Mouse (Mus musculus) midbrain, embryonic 14.5 days (tissue): ENCODE data around the gene Hspa12b. TPM values are rescaled to one million over a fixed set of nuclear protein-coding genes. Genes with fewer than 3 reads are reported as not detected.

Source experiments
- ATAC-seq: fragments of 200-750 bp; cut with Nextera tagmentation; 2 replicates; pipeline ENCODE4 v1.8.0; 2017; ENCODE audit warnings: moderate number of reproducible peaks, moderate library complexity; ENCODE audit not compliant: low FRiP score, low TSS enrichment
- DNase-seq: peaks from one replicate; pipeline ENCODE4 v3.0.0-alpha.2; 2015
- H3K27ac ChIP-seq: fragments of 300-500 bp; sonication (generic); replicated peaks from 2 replicates; pipeline ENCODE4 v1.5.1; 2014; ENCODE audit warnings: mild to moderate bottlenecking, low read depth, low read length, moderate library complexity
- H3K27me3 ChIP-seq: fragments of 300-500 bp; sonication (generic); 2 replicates; pipeline ENCODE4 v1.6.1; 2014; ENCODE audit warnings: low read length, control low read depth, mixed read lengths; ENCODE audit not compliant: control insufficient read depth, insufficient read depth
- H3K36me3 ChIP-seq: fragments of 300-500 bp; sonication (generic); 2 replicates; pipeline ENCODE4 v1.6.1; 2014; ENCODE audit warnings: low read length, control low read depth; ENCODE audit not compliant: control insufficient read depth, insufficient read depth
- H3K4me1 ChIP-seq: fragments of 300-500 bp; sonication (generic); 2 replicates; pipeline ENCODE4 v1.6.1; 2014; ENCODE audit warnings: mild to moderate bottlenecking, antibody characterized with exemption, low read length, control low read depth; ENCODE audit not compliant: control insufficient read depth, insufficient read depth
- H3K4me2 ChIP-seq: fragments of 300-500 bp; sonication (generic); 2 replicates; pipeline ENCODE4 v1.6.1; 2014; ENCODE audit warnings: mild to moderate bottlenecking, low read length, moderate library complexity
- H3K4me3 ChIP-seq: fragments of 300-500 bp; sonication (generic); replicated peaks from 2 replicates; pipeline ENCODE4 v1.5.1; 2014; ENCODE audit warnings: low read depth, low read length
- H3K9ac ChIP-seq: fragments of 300-500 bp; sonication (generic); replicated peaks from 2 replicates; pipeline ENCODE4 v1.6.1; 2014; ENCODE audit warnings: mild to moderate bottlenecking, low read length, moderate library complexity
- H3K9me3 ChIP-seq: fragments of 300-500 bp; sonication (generic); 2 replicates; pipeline ENCODE4 v1.6.1; 2016; ENCODE audit warnings: low read length, control low read depth, mixed read lengths; ENCODE audit not compliant: control insufficient read depth
- WGBS: fragments of 180-500 bp; shearing (Covaris S2); extraction: QIAGEN DNeasy Blood & Tissue Kit; methylation state at CpG from one replicate; pipeline ENCODE4 v1.1.7; 2014; 5-methylcytosine and 5-hydroxymethylcytosine counted together
- polyA plus RNA-seq: library from polyadenylated mRNA; unstranded; fragments of >200 nt; fragmentation: Nextera tagmentation; extraction: Ambion mirVana; gene quantifications from 2 replicates; pipeline ENCODE4 v1.2.1, GENCODE M21; 2014

The Hspa12b gene
- polyA plus RNA-seq, 1 experiment from 2014 or later = 1.7 TPM

DNA sequence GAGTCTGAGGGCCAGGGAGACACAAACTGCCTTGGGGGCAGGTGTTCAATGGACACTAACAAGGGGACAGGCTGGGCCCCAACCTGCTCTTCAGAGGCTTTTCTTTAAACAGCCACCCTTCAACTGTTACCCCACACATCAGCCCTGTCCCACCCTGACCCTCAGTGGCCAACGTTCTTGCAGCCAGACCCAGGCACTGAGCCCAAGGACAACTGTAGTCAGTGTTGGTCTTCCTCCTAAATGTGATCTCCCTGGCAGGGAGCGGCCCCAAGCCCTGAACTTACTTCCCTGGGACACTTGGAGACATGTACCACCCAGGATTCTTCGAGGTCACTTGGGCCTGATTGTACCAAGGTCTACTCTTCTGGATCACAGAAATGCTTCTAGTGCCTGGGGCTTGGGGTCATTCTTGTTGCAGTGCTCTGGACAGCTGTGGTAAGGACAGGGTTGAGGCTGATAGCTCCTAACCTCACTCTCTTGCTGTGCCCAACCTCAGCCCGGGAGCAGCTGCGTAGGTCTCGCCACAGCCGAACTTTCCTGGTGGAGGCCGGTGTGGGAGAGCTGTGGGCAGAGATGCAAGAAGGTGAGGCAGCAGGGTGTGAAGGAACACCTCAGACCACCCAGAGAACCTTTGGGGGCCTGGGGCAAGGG, 14.4 kb downstream of the Hspa12b start:
- WGBS = 92% methylated on average over 8 of the region's 8 CpGs
- no peak for DNase-seq
- Histone ChIP-seq H3K36me3 (peaks cover 30% of the 10 kb centered on the region), H3K27me3 (no peaks in the 10 kb centered on the region), H3K9ac (no peak overlapping the region), H3K4me2 (no peak overlapping the region), H3K9me3 (no peaks in the 10 kb centered on the region), H3K27ac (no peak overlapping the region), H3K4me1 (0 out of 2 replicates have a peak, but pooled peaks cover 3% of the 10 kb centered on the region), H3K4me3 (no peak overlapping the region)
- no peak for ATAC-seq

DNA sequence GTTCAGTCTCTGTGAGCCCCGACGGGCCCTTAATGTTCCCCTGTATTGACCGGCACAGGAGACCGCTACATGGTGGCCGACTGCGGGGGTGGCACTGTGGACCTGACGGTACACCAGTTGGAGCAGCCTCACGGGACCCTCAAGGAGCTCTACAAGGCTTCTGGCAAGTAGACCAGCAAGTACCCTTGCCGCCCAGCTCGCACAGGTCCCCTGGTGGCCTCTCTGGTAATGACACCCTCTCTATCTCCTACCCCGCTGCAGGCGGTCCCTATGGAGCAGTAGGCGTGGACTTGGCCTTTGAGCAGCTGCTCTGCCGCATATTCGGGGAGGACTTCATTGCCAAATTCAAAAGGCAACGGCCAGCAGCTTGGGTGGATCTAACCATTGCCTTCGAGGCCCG, 15.5 kb downstream of the Hspa12b start:
- H3K4me1 ChIP-seq = 0 out of 2 replicates have a peak, but pooled peaks cover 3% of the 10 kb centered on the region
- peaks cover 41% of the 10 kb centered on the region for H3K36me3 ChIP-seq
- ATAC-seq (no peak; the same call in 1 of the 2 replicates), DNase-seq (peak; percentile 61)
- H3K27me3 ChIP-seq = no peaks in the 10 kb centered on the region
- H3K9me3 ChIP-seq = no peaks in the 10 kb centered on the region
- H3K9ac ChIP-seq = no peak overlapping the region
- 29% methylated on average over 18 of the region's 18 CpGs for WGBS
- no peak overlapping the region for H3K27ac ChIP-seq
- no peak overlapping the region for H3K4me3 ChIP-seq
- no peak overlapping the region for H3K4me2 ChIP-seq

DNA sequence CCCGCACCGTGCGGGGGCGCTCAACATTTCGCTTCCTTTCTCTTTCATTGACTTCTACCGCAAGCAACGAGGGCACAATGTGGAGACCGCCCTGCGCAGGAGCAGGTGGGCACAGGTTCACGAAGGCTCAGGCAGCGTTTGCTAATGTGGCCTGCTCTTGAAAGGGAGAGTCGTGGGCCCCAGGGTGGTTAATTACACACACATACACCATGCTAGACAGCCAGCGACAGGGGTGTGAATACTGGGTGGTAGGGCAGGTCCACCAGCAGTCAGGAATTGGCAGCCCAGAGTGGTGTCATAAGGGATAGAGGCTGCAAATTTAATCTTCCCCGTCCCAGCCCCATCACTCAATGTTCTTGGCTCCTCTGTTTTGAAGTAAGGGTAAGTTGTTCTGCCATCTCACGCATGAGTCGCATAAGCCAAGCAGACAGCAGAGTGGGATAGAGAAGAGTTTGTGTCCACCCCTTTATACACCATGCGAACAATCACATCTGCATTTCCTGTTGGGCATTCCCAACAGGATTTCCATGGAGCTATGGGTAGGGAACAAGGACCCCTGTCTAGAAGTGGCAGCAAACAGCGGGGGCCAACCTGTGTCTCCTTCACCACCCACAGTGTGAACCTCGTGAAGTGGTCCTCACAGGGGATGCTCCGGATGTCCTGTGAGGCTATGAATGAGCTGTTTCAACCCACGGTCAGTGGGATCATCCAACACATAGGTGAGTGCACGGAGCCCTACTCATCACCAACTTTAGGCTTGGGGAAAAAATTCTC, 16.1 kb downstream of the Hspa12b start:
- Histone ChIP-seq H3K4me1 (0 out of 2 replicates have a peak, but pooled peaks cover 3% of the 10 kb centered on the region), H3K36me3 (peaks cover 47% of the 10 kb centered on the region), H3K9ac (no peak overlapping the region), H3K4me2 (no peak overlapping the region), H3K9me3 (no peaks in the 10 kb centered on the region), H3K4me3 (no peak overlapping the region), H3K27ac (no peak overlapping the region), H3K27me3 (no peaks in the 10 kb centered on the region)
- ATAC-seq (no peak), DNase-seq (no peak)
- 65% methylated on average over 22 of the region's 22 CpGs for WGBS

DNA sequence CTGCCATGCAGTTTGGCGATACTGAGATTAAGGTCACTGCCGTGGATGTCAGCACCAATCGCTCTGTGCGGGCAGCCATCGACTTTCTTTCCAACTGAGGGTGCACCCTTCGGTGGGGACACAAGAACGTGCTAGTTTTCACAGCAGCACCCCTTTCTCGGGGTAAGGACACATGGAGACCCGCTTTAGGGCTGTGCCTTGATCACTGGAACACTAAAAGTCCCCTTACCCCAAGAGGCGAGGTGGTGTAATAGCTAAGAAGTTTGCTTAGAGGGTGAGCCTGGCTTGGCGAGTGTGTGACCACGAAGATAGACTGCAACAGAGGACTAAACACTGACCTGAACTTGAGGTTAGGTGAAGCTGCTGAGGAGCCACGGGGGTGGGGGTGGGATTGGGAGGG, 18.0 kb downstream of the Hspa12b start:
- no peaks in the 10 kb centered on the region for H3K9me3 ChIP-seq

DNA sequence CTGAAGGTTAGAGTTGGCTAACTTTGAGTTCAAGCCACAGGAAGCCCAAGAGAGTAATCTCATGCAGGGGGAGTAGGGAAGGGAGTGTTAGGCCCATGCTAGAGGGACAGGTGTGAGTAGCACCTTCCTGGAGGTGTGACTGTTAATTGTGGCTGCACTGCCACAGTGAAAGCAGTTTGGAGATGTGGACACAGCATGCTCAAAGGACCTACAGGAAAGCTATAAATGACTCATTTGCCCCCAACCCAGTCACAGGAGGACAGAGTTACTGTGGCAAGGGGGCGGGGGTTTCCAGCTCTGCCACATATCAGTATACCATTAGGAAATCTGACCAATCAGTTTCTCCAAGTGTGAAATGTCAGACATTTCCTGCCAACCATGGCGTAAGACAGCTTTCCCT, 18.5 kb downstream of the Hspa12b start:
- Histone ChIP-seq H3K27me3 (no peaks in the 10 kb centered on the region), H3K4me1 (0 out of 2 replicates have a peak, but pooled peaks cover 3% of the 10 kb centered on the region), H3K4me2 (no peak overlapping the region), H3K4me3 (no peak overlapping the region), H3K9ac (no peak overlapping the region), H3K36me3 (peaks cover 64% of the 10 kb centered on the region), H3K9me3 (no peaks in the 10 kb centered on the region), H3K27ac (no peak overlapping the region)
- WGBS = 94% methylated on average over 2 of the region's 2 CpGs
- ATAC-seq (no peak), DNase-seq (no peak)

More for the DNA sequence above, 18.0 kb downstream of the Hspa12b start:
- ATAC-seq = no peak
- Histone ChIP-seq H3K36me3 (peaks cover 61% of the 10 kb centered on the region), H3K4me1 (0 out of 2 replicates have a peak, but pooled peaks cover 3% of the 10 kb centered on the region), H3K4me3 (no peak overlapping the region), H3K27me3 (no peaks in the 10 kb centered on the region), H3K4me2 (no peak overlapping the region), H3K27ac (no peak overlapping the region), H3K9ac (no peak overlapping the region)
- 73% methylated on average over 13 of the region's 13 CpGs for WGBS
- no peak for DNase-seq

DNA sequence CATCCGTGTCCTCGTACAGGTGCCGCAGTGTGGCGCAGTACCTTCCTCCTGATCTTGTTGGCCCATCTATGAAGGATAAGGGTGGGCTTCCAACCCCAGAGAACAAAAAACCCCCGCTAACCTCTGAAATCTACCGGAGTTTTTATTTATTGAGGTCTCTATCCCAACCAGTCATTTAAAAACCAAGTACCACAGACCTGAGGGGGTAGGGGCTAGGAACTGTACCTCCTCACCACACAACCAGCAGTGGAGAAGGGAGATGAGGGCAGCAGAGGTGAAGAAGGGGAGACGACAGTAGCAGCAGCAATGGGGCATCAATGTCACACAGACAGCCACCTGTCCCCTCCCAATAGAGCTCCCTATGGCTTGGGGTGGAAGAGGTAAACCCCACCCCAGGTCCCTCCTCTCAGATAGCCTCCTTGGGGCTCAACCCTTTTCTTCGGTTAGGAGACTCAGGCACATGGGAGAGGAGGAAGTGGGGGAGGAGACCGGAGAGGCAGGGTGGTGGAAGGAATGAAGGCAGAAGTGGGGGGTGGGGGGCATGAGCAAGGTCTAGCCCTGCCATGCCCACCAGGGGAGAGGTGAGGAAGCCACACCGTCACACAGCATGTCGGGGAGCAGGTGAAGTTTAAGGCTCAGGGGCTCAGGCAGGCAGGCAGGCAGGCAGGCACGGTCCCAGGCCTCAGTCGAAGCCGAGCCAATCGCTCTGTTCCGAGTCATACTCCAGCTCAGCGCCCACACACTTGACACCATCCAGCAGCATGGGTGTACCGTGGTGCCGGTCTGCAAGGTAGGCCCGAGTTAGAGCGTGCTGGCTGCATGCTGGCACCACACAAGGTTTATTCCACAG, 19.3 kb downstream of the Hspa12b start:
- ATAC-seq = no peak
- Histone ChIP-seq H3K9me3 (no peaks in the 10 kb centered on the region), H3K9ac (no peak overlapping the region), H3K4me2 (no peak overlapping the region), H3K27me3 (no peaks in the 10 kb centered on the region), H3K36me3 (peaks cover 72% of the 10 kb centered on the region), H3K27ac (no peak overlapping the region), H3K4me1 (0 out of 2 replicates have a peak, but pooled peaks cover 3% of the 10 kb centered on the region), H3K4me3 (no peak overlapping the region)
- DNase-seq = no peak
- WGBS = 94% methylated on average over 21 of the region's 21 CpGs

DNA sequence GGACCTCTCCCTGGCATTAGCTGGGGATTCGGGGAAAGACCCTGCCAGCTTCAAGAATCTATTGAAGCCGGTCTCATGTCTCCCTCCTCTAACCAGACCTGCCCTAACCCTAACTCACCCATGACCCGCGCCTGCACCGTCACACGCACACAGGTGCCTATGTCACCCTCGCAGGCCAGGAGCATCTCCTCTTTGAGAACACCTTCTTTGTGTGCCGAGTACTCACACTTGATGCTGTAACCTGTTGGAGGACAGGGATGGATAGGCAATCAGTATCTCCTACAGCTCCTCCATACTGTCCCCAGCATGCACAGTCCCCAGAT, 19.9 kb downstream of the Hspa12b start:
- WGBS = 98% methylated on average over 8 of the region's 8 CpGs

DNA sequence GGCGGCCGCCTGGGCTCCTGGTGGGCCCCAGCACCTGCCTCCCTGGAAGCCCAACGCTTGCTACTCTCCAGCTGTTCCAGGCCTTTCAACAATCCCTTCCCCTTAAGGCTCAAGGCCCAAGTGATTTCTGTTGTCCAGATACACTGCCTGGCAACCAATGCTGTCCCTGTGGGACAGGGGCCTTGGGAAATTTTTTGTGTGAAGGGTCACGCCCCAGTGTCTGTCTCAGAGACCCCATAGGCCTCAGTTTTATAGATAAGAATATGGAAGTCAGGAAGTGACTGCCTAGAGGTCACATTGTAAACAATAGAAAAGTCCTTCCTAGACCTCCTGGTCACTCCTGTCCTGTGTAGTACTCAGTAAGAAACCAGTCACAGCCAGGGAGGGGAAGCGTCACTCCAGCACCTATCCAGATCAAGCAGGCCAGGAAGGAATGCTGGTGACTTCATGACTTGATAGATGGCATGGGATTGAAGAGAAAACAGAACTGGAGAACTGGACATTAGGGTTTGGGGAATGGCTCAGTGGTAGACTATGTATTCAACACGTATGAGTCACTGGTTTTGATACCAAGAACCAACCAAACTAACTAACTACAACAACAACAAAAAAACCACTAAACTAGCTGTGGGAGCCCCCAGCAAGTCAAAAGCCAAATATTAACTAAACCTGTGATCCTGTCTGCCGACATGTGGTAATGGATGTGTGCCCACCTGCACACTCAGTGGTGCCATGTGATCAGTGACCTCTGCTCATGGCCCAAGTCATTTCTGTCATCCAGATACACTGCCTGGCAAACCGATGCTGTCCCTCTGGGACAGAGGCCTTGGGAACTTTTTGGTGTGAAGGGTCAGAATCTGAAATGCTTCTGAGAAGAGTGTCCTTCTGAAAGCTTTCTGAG, 21.5 kb downstream of the Hspa12b start:
- WGBS = 89% methylated on average over 8 of the region's 8 CpGs
- Histone ChIP-seq H3K27me3 (no peaks in the 10 kb centered on the region), H3K36me3 (peaks cover 85% of the 10 kb centered on the region), H3K27ac (no peak overlapping the region), H3K9ac (no peak overlapping the region), H3K4me1 (no peaks in the 10 kb centered on the region), H3K4me3 (no peak overlapping the region), H3K4me2 (no peak overlapping the region), H3K9me3 (no peaks in the 10 kb centered on the region)
- no peak for ATAC-seq
- DNase-seq = no peak

More for the DNA sequence above, 19.9 kb downstream of the Hspa12b start:
- H3K27me3 ChIP-seq = no peaks in the 10 kb centered on the region
- no peak overlapping the region for H3K9ac ChIP-seq
- H3K4me3 ChIP-seq = no peak overlapping the region
- H3K27ac ChIP-seq = no peak overlapping the region
- ATAC-seq = no peak
- peaks cover 78% of the 10 kb centered on the region for H3K36me3 ChIP-seq
- 0 out of 2 replicates have a peak, but pooled peaks cover 3% of the 10 kb centered on the region for H3K4me1 ChIP-seq
- DNase-seq = no peak
- no peaks in the 10 kb centered on the region for H3K9me3 ChIP-seq
- H3K4me2 ChIP-seq = no peak overlapping the region
